Mouse (Mus musculus) testis, adult 2 months (tissue): Measurements from ENCODE around the gene Plac9a.

Experiments
- CTCF ChIP-seq: fragments of 200-500 bp; IDR thresholded peaks from 2 replicates; pipeline ENCODE4 v1.5.1; 2012; ENCODE audit warnings: low read depth, mild to moderate bottlenecking, inconsistent platforms, low read length, moderate library complexity; ENCODE audit not compliant: control insufficient read depth, insufficient read depth, insufficient replicate concordance
- POLR2A ChIP-seq: fragments of 200-500 bp; IDR thresholded peaks from 2 replicates; pipeline ENCODE4 v1.6.1; 2012; ENCODE audit warnings: low read depth, mild to moderate bottlenecking, inconsistent platforms, low read length, moderate library complexity; ENCODE audit not compliant: control insufficient read depth

- TF ChIP-seq POLR2A = no peak
- TF ChIP-seq CTCF = no peak
Observed at GRCm38 (mm10) chr14:25846516-25846915, 56.4 kb downstream of the Plac9a start.
